Mouse (Mus musculus) lung, adult 2 months (tissue): ENCODE results near the gene Hsd17b11.

Experiments
- CTCF ChIP-seq: fragments of 200-500 bp; IDR thresholded peaks from 2 replicates; pipeline ENCODE4 v1.5.1; 2011; ENCODE audit warnings: mild to moderate bottlenecking, low read length, control low read depth; ENCODE audit not compliant: insufficient read depth
- POLR2A ChIP-seq: fragments of 200-500 bp; IDR thresholded peaks from 2 replicates; pipeline ENCODE4 v1.6.1; 2011; ENCODE audit warnings: low read depth, mild to moderate bottlenecking, control low read depth, low read length, borderline replicate concordance; ENCODE audit errors: extremely low read depth

- no peak for TF ChIP-seq CTCF
- no peak for TF ChIP-seq POLR2A
Measured at GRCm38 (mm10) chr5:104061936-104062772, 40.4 kb upstream of the Hsd17b11 start.
